In genomic region chr5:65221037-65221436, GRCm38 (mm10) we compare ENCODE assay signal across 25 mouse cellular contexts. TPM values are rescaled to one million over a fixed set of nuclear protein-coding genes. Genes with fewer than 3 reads are reported as not detected.
DNase-seq lines count a peak whose midpoint lies in the region; ATAC-seq and TF ChIP-seq lines count a peak whose summit lies in the region.
"Had no signal": no experiment of that assay in that cellular context is flagged by ENCODE, and none has a peak within 500 bp of the region (broad histone marks: within the 10 kb centered on the region; RNA-seq: fewer than 3 reads in every experiment).

No protein-coding gene starts in this region.

- DNase-seq in heart, adult 11 months = peak; percentile 72
- no peak for DNase-seq in heart, postnatal 14 days
- peak; percentile 61 for DNase-seq in lung, embryonic 14.5 days
- no peak for DNase-seq in lung, postnatal 25 days (ENCODE audit: low spot score)
- DNase-seq in lung, postnatal 0 days (ENCODE audit: low spot score) = peak; percentile 70
- no peak for DNase-seq in lung, postnatal 10 days
- peak; percentile 2 for DNase-seq in mesoderm, embryonic 11.5 days (ENCODE audit: low read depth, low spot score)
- no peak for DNase-seq in spleen, postnatal 4 days (ENCODE audit: low spot score in 2 of 2)
- DNase-seq: adrenal gland, adult 2 months; adrenal gland, postnatal 14 days; cerebellum, adult 11 months; cerebellum, adult 2 months; cerebellum, adult 9-11 months; cerebellum, postnatal 25 days; forebrain, postnatal 0 days; gastrocnemius, postnatal 25 days; heart, postnatal 4 days had no signal

- peak; percentile 69; the same call in 1 of the 2 replicates for ATAC-seq in lung, embryonic 14.5 days (ENCODE audit: insufficient read depth)
- peak; percentile 96 for ATAC-seq in lung, postnatal 0 days
- ATAC-seq: forebrain, embryonic 14.5 days; forebrain, postnatal 0 days; hindbrain, postnatal 0 days; inflammation-experienced regulatory T-cells, adult 6 months; intestine, embryonic 16.5 days had no signal

- H3K9me3 ChIP-seq in lung, embryonic 14.5 days (ENCODE audit: low read depth, low read length) = no peaks in the 10 kb centered on the region
- H3K9me3 ChIP-seq in lung, postnatal 0 days (ENCODE audit: low read length) = no peaks in the 10 kb centered on the region
- H3K9me3 ChIP-seq: embryonic facial prominence, embryonic 12.5 days; embryonic facial prominence, embryonic 15.5 days; heart, embryonic 13.5 days had no signal

- H3K27ac ChIP-seq in lung, embryonic 14.5 days (ENCODE audit: low read depth) = no peak overlapping the region
- H3K27ac ChIP-seq in lung, postnatal 0 days (ENCODE audit: low read length) = no peak overlapping the region
- H3K27ac ChIP-seq: embryonic facial prominence, embryonic 12.5 days; embryonic facial prominence, embryonic 15.5 days; heart, embryonic 13.5 days; hindbrain, embryonic 14.5 days; hindbrain, postnatal 0 days had no signal

- intact Hi-C loops in heart, postnatal 14 days (cut with DNase I) = no loop called here

- TF ChIP-seq EP300 in lung, postnatal 0 days (IDR thresholded peaks at IDR 0.05) = no peak

- TF ChIP-seq CTCF in lung, embryonic 14.5 days (IDR thresholded peaks at IDR 0.05; ENCODE audit: low read depth) = no peak
- TF ChIP-seq CTCF in lung, postnatal 0 days (IDR thresholded peaks at IDR 0.05) = no peak

- H3K27me3 ChIP-seq in lung, embryonic 14.5 days (ENCODE audit: insufficient read depth, low read length) = no peaks in the 10 kb centered on the region
- H3K27me3 ChIP-seq in lung, postnatal 0 days (replicated peaks; ENCODE audit: insufficient read depth, low read length) = no peaks in the 10 kb centered on the region
- H3K27me3 ChIP-seq: embryonic facial prominence, embryonic 12.5 days; embryonic facial prominence, embryonic 15.5 days; heart, embryonic 13.5 days had no signal

- H3K4me3 ChIP-seq in lung, embryonic 14.5 days (ENCODE audit: low read depth, low read length) = no peak overlapping the region
- H3K4me3 ChIP-seq in lung, postnatal 0 days (ENCODE audit: low read depth, low read length) = no peak overlapping the region
- H3K4me3 ChIP-seq: embryonic facial prominence, embryonic 12.5 days; embryonic facial prominence, embryonic 15.5 days; heart, embryonic 13.5 days had no signal

- WGBS in lung, embryonic 14.5 days = 67% methylated on average over 7 of the region's 7 CpGs
- WGBS in lung, postnatal 0 days = 62% methylated on average over 7 of the region's 7 CpGs

- H3K9ac ChIP-seq in lung, embryonic 14.5 days = no peak overlapping the region
- H3K9ac ChIP-seq in lung, postnatal 0 days (replicated peaks; ENCODE audit: low read depth) = no peak overlapping the region
- H3K9ac ChIP-seq: embryonic facial prominence, embryonic 12.5 days; embryonic facial prominence, embryonic 15.5 days; forebrain, postnatal 0 days; heart, embryonic 13.5 days; hindbrain, embryonic 14.5 days had no signal

- no peak overlapping the region for H3K4me2 ChIP-seq in lung, embryonic 14.5 days
- H3K4me2 ChIP-seq in lung, postnatal 0 days (replicated peaks; ENCODE audit: low read depth, low read length) = no peak overlapping the region
- H3K4me2 ChIP-seq: embryonic facial prominence, embryonic 12.5 days; embryonic facial prominence, embryonic 15.5 days; heart, embryonic 13.5 days; hindbrain, embryonic 14.5 days had no signal

- H3K4me1 ChIP-seq in lung, embryonic 14.5 days (ENCODE audit: insufficient read depth) = no peaks in the 10 kb centered on the region
- no peaks in the 10 kb centered on the region for H3K4me1 ChIP-seq in lung, postnatal 0 days (ENCODE audit: insufficient read depth, low read depth, low read length)
- H3K4me1 ChIP-seq: embryonic facial prominence, embryonic 12.5 days; embryonic facial prominence, embryonic 15.5 days had no signal

- H3K36me3 ChIP-seq in lung, embryonic 14.5 days (ENCODE audit: insufficient read depth) = 0 out of 2 replicates have a peak, but pooled peaks cover 7% of the 10 kb centered on the region
- H3K36me3 ChIP-seq in lung, postnatal 0 days (ENCODE audit: insufficient read depth, low read length) = no peaks in the 10 kb centered on the region

RNA-seq across cellular contexts. Expression of gene Wdr19, which starts 21.5 kb away (rescaled TPM):
- total RNA-seq in heart, postnatal 14 days (2021) = 1 to 10 TPM; 2.7 to 4.5 TPM
- 10.8 and 12.9 TPM in 2 replicates for polyA plus RNA-seq in lung, embryonic 14.5 days (2014; fragmentation: Nextera tagmentation; extraction: Ambion mirVana)
- 8.6 and 9.3 TPM in 2 replicates for polyA plus RNA-seq in lung, postnatal 0 days (2015; fragmentation: Nextera tagmentation; extraction: Ambion mirVana)

Comparison
In these comparisons a context has a peak if more than half of its experiments do, and no peak if none do; other contexts are left out.
1. DNase-seq: peak in heart, adult 11 months (single experiment), lung, embryonic 14.5 days (single experiment), lung, postnatal 0 days (single experiment) and mesoderm, embryonic 11.5 days (single experiment); none in heart, postnatal 14 days (0 of 2), lung, postnatal 25 days (single experiment), lung, postnatal 10 days (single experiment) and spleen, postnatal 4 days (0 of 2).